Mouse (Mus musculus): ENCODE measurements at regions not wholly inside any gene's neighbourhood (a gene's known extent, or its start where the extent isn't known, plus 50 kb on each side); places are given as distances from the start of the nearest gene placed in this dataset.

DNA sequence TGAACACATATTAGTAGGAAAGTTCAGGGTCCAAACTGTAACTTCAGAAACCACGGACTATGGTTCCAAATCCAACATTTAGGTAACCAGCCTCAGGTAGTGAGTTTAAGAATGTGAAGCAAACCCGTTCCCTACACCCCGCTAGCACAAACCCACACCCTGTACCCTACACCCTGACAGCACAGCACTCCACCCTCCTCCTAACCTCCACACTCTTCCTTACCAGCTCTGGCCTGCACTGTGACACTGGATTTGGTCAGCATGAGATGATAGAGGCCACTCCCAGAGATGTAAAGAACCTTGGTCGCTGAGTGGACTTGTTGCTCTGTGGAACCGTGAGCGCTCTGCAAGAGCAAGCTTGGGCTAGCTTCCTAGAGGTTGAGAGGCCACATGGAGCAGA lies 135.3 kb upstream of the Rybp start:
- Histone ChIP-seq H3K27ac (ENCODE audit: control insufficient read depth, low read depth, low read length) (no peak overlapping the region), H3K9ac (ENCODE audit: control insufficient read depth, low read depth, low read length, poor library complexity, severe bottlenecking) (no peak overlapping the region)

DNA sequence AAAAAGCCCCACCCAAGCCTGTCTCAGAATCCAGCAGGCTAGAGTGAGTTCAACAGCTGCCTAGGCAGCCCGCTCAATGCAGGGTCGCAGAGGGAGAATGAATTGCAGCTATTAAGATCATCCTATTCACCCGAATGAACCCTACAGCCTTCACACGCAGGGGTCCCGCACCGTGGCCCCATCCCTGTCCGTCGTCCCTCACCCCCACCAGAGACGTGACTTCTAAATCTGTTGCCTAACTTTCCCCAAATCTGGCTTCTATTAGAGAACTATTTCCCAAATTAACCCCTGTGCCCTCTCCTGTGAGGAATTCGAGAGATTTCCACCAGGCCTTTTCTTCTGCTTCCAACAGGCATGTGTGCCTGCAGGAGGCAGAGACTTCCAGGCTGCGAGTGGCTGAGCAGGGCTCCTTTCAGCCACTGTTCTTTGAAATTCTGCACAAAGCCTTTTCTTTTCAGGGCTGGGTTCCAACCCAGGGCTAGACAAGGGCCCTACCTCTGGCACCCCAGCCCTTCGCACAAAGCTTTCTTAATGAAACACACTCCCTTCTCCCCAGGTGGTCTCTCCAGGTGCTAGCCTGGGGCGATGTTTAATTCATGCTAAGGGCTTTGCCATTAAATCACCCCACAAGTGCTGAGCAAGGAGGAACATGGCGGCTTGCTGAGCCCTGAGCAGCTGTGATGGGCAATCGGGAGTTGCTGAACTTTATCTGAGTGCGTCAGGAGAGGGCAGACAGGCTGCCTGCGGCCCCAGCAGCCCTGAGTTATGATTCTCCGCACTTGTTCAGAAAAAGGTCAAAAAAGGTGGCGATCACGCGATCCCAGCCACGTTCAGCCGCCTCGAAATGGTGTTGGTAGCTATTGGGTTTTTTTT lies 134.7 kb upstream of the Rybp start:
- H3K79me2 ChIP-seq (ENCODE audit: control insufficient read depth, insufficient read depth, low read length, poor library complexity): no peaks in the 10 kb centered on the region
- no peaks in the 10 kb centered on the region for H3K27me3 ChIP-seq (ENCODE audit: control insufficient read depth in 1 of 2, insufficient read depth in 2 of 2, low read length in 2 of 2)
- DNase-seq (ENCODE audit: low read depth, low spot score): no peak
- H3K4me1 ChIP-seq (ENCODE audit: control insufficient read depth in 1 of 2, insufficient read depth in 2 of 2, low read length in 2 of 2): no peaks in the 10 kb centered on the region
- no peak for TF ChIP-seq POLR2AphosphoS2 (IDR thresholded peaks at IDR 0.05; ENCODE audit: low read length)
- no peak for TF ChIP-seq TCF12 (IDR thresholded peaks at IDR 0.05; ENCODE audit: low read depth, low read length)
- TF ChIP-seq USF2 (IDR thresholded peaks at IDR 0.05; ENCODE audit: borderline replicate concordance in 1 of 2, insufficient read depth in 1 of 2, low read depth in 1 of 2, low read length in 2 of 2): no peak
- no peak for TF ChIP-seq GATA1 (IDR thresholded peaks at IDR 0.05; ENCODE audit: low read depth, low read length)
- no peak for TF ChIP-seq ZKSCAN1 (IDR thresholded peaks at IDR 0.05; ENCODE audit: low read depth, low read length)
- no peak for TF ChIP-seq TAL1 (IDR thresholded peaks at IDR 0.05; ENCODE audit: low read length)
- no peak for TF ChIP-seq ETS1 (IDR thresholded peaks at IDR 0.05; ENCODE audit: low read depth, low read length)
- TF ChIP-seq JUND (IDR thresholded peaks at IDR 0.05; ENCODE audit: low read depth, low read length): no peak
- TF ChIP-seq USF1 (IDR thresholded peaks at IDR 0.05; ENCODE audit: low read depth, low read length): no peak
- no peak overlapping the region for H3K27ac ChIP-seq (ENCODE audit: control insufficient read depth, low read depth, low read length)
- H3K9ac ChIP-seq (ENCODE audit: control insufficient read depth, low read depth, low read length, poor library complexity, severe bottlenecking): no peak overlapping the region
- H3K4me3 ChIP-seq (ENCODE audit: control insufficient read depth in 1 of 2, insufficient read depth in 1 of 2, low read depth in 2 of 2, low read length in 2 of 2): no peak overlapping the region
- no peaks in the 10 kb centered on the region for H3K9me3 ChIP-seq (replicated peaks; ENCODE audit: insufficient read depth, low read length)
- no peaks in the 10 kb centered on the region for H3K36me3 ChIP-seq (ENCODE audit: control insufficient read depth in 1 of 2, insufficient read depth in 2 of 2, low read length in 2 of 2)

More for the DNA sequence above, 135.3 kb upstream of the Rybp start:
- Histone ChIP-seq H3K4me1 (ENCODE audit: control insufficient read depth in 1 of 2, insufficient read depth in 2 of 2, low read length in 2 of 2) (no peaks in the 10 kb centered on the region), H3K9me3 (replicated peaks; ENCODE audit: insufficient read depth, low read length) (no peaks in the 10 kb centered on the region), H3K27me3 (ENCODE audit: control insufficient read depth in 1 of 2, insufficient read depth in 2 of 2, low read length in 2 of 2) (no peaks in the 10 kb centered on the region), H3K36me3 (ENCODE audit: control insufficient read depth in 1 of 2, insufficient read depth in 2 of 2, low read length in 2 of 2) (no peaks in the 10 kb centered on the region), H3K79me2 (ENCODE audit: control insufficient read depth, insufficient read depth, low read length, poor library complexity) (no peaks in the 10 kb centered on the region), H3K4me3 (ENCODE audit: control insufficient read depth in 1 of 2, insufficient read depth in 1 of 2, low read depth in 2 of 2, low read length in 2 of 2) (no peak overlapping the region)
- no peak for DNase-seq (ENCODE audit: low read depth, low spot score)
- TF ChIP-seq ZMIZ1 (IDR thresholded peaks at IDR 0.05; ENCODE audit: low read depth, low read length) (no peak), CHD1 (IDR thresholded peaks at IDR 0.05; ENCODE audit: low read depth, low read length) (no peak), GABPA (IDR thresholded peaks at IDR 0.05; ENCODE audit: low read depth, low read length) (no peak), POLR2AphosphoS5 (IDR thresholded peaks at IDR 0.05; ENCODE audit: borderline replicate concordance, low read depth, low read length) (no peak), ELF1 (IDR thresholded peaks at IDR 0.05; ENCODE audit: low read depth, low read length) (no peak), POLR2AphosphoS2 (IDR thresholded peaks at IDR 0.05; ENCODE audit: low read length) (no peak), BHLHE40 (IDR thresholded peaks at IDR 0.05; ENCODE audit: borderline replicate concordance, low read depth, low read length) (no peak), ETS1 (IDR thresholded peaks at IDR 0.05; ENCODE audit: low read depth, low read length) (no peak), RAD21 (IDR thresholded peaks at IDR 0.05; ENCODE audit: low read depth, low read length) (no peak), ZKSCAN1 (IDR thresholded peaks at IDR 0.05; ENCODE audit: low read depth, low read length) (no peak), CTCF (IDR thresholded peaks at IDR 0.05 in 2 of 3, conservative IDR thresholded peaks at IDR 0.05 in 1 of 3; ENCODE audit: control insufficient read depth in 1 of 3, insufficient read depth in 1 of 3, low read depth in 2 of 3, low read length in 3 of 3, poor library complexity in 1 of 3, severe bottlenecking in 1 of 3) (no peak), CHD2 (IDR thresholded peaks at IDR 0.05; ENCODE audit: low read length) (no peak), MAFK (IDR thresholded peaks at IDR 0.05; ENCODE audit: borderline replicate concordance, low read depth, low read length) (no peak), MYC (IDR thresholded peaks at IDR 0.05; ENCODE audit: low read depth, low read length) (no peak), MAX (IDR thresholded peaks at IDR 0.05; ENCODE audit: low read length) (no peak)

Data from MEL (cell line).